Mouse (Mus musculus) CH12.LX (cell line): Measurements from ENCODE around the gene Mkln1.

Experiments used
- CHD1 ChIP-seq: IDR thresholded peaks from 2 replicates; pipeline ENCODE4 v1.6.1; 2012; ENCODE audit warnings: low read depth, low read length, improper control_type of control experiment, inconsistent platforms
- CTCF ChIP-seq, 2 experiments: IDR thresholded peaks in 1 of 2; conservative IDR thresholded peaks in 1 of 2; 2 replicates each; pipeline ENCODE4 v1.5.1; 2011 to 2012; ENCODE audit warnings: low read depth in 2 of 2, low read length in 2 of 2, improper control_type of control experiment in 1 of 2, inconsistent platforms in 1 of 2, mild to moderate bottlenecking in 1 of 2, moderate library complexity in 1 of 2
- ELF1 ChIP-seq: IDR thresholded peaks from 2 replicates; pipeline ENCODE4 v1.6.1; 2014; ENCODE audit warnings: low read depth, mild to moderate bottlenecking, inconsistent platforms, low read length, improper control_type of control experiment
- EP300 ChIP-seq: IDR thresholded peaks from 2 replicates; pipeline ENCODE4 v1.6.1; 2011; ENCODE audit warnings: low read length, improper control_type of control experiment
- MXI1 ChIP-seq: IDR thresholded peaks from 2 replicates; pipeline ENCODE4 v1.6.1; 2011; ENCODE audit warnings: mild to moderate bottlenecking, low read depth, low read length, improper control_type of control experiment
- MYC ChIP-seq: IDR thresholded peaks from 2 replicates; pipeline ENCODE4 v1.6.1; 2011; ENCODE audit warnings: low read depth, mild to moderate bottlenecking, improper control_type of control experiment, low read length
- POLR2A ChIP-seq: IDR thresholded peaks from 2 replicates; pipeline ENCODE4 v1.6.1; 2011; ENCODE audit warnings: low read depth, mild to moderate bottlenecking, improper control_type of control experiment, low read length
- POLR2AphosphoS2 ChIP-seq: IDR thresholded peaks from 2 replicates; pipeline ENCODE4 v1.6.1; 2011; ENCODE audit warnings: low read depth, low read length, improper control_type of control experiment
- USF1 ChIP-seq: IDR thresholded peaks from 2 replicates; pipeline ENCODE4 v1.6.1; 2014; ENCODE audit warnings: low read depth, mild to moderate bottlenecking, inconsistent platforms, low read length, improper control_type of control experiment
- ZC3H11A ChIP-seq: IDR thresholded peaks from 2 replicates; pipeline ENCODE4 v1.6.1; 2012; ENCODE audit warnings: low read depth, mild to moderate bottlenecking, inconsistent platforms, low read length, improper control_type of control experiment
- ZMIZ1 ChIP-seq: IDR thresholded peaks from 2 replicates; pipeline ENCODE4 v1.6.1; 2012; ENCODE audit warnings: low read depth, mild to moderate bottlenecking, inconsistent platforms, low read length, improper control_type of control experiment

DNA sequence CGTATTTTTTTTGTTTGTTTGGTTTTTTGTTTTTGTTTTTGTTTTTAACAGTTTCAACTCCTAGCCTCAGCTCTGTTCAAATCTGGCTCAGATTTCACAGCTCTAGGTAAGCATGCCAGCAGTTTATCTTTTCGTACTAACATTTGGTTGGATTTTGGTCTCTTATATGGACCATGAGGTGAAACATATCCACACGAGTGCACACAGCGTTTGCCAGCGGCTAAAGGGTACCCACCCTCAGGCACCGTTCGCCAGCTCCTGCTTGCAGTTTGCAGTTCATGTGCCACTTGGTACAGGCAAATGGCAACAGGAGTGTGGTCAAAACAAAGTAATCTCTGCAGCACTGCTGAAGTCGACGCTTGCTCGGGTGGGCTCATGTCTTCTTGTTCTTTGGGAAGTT lies 101.3 kb downstream of the Mkln1 start:
- TF ChIP-seq USF1 (no peak), POLR2AphosphoS2 (no peak), MXI1 (no peak), CTCF (conservative IDR thresholded peaks at IDR 0.05 in 1 of 2, IDR thresholded peaks at IDR 0.05 in 1 of 2; ENCODE audit: low read depth in 2 of 2, low read length in 2 of 2) (no peak), ELF1 (no peak), CHD1 (no peak), ZMIZ1 (no peak), MYC (no peak), EP300 (no peak), ZC3H11A (no peak), POLR2A (no peak)
